Mouse (Mus musculus) MEL (cell line): ENCODE measurements around the gene Pmm2. TPM values are rescaled to one million over a fixed set of nuclear protein-coding genes. Genes with fewer than 3 reads are reported as not detected.

Experiments used
- DNase-seq: peaks from one replicate; pipeline ENCODE4 v3.0.0; 2011; ENCODE audit warnings: low read depth, low spot score
- H3K27ac ChIP-seq: 2 replicates; pipeline ENCODE4 v1.5.1; 2012; ENCODE audit warnings: low read depth, mild to moderate bottlenecking, control low read depth, low read length, moderate library complexity; ENCODE audit not compliant: control insufficient read depth
- H3K27me3 ChIP-seq, 2 experiments: fragments of 150-350 bp in 1 of 2; sonication (generic) in 1 of 2; 2 replicates each; pipeline ENCODE4 v1.6.1; 2012; ENCODE audit warnings: low read length in 2 of 2, mild to moderate bottlenecking in 2 of 2, improper control_type of control experiment in 1 of 2, moderate library complexity in 1 of 2; ENCODE audit not compliant: insufficient read depth in 2 of 2, control insufficient read depth in 1 of 2
- H3K36me3 ChIP-seq, 2 experiments: 2 replicates each; pipeline ENCODE4 v1.6.1; 2012 to 2014; ENCODE audit warnings: low read length in 2 of 2, improper control_type of control experiment in 1 of 2, inconsistent platforms in 1 of 2, mild to moderate bottlenecking in 1 of 2; ENCODE audit not compliant: insufficient read depth in 2 of 2, control insufficient read depth in 1 of 2
- H3K4me1 ChIP-seq, 2 experiments: fragments of 150-350 bp in 1 of 2; sonication (generic) in 1 of 2; 2 replicates each; pipeline ENCODE4 v1.6.1; 2012; ENCODE audit warnings: low read length in 2 of 2, improper control_type of control experiment in 1 of 2, mild to moderate bottlenecking in 1 of 2; ENCODE audit not compliant: insufficient read depth in 2 of 2, control insufficient read depth in 1 of 2
- H3K4me3 ChIP-seq, 2 experiments: fragments of 150-350 bp in 1 of 2; sonication (generic) in 1 of 2; 2 replicates each; pipeline ENCODE4 v1.5.1; 2012; ENCODE audit warnings: low read depth in 2 of 2, low read length in 2 of 2, mild to moderate bottlenecking in 2 of 2, moderate library complexity in 2 of 2, control low read depth in 1 of 2, improper control_type of control experiment in 1 of 2; ENCODE audit not compliant: control insufficient read depth in 1 of 2, insufficient read depth in 1 of 2
- H3K79me2 ChIP-seq: 2 replicates; pipeline ENCODE4 v1.6.1; 2012; ENCODE audit warnings: mild to moderate bottlenecking, low read length, moderate library complexity; ENCODE audit not compliant: control insufficient read depth, poor library complexity, insufficient read depth
- H3K9ac ChIP-seq: 2 replicates; pipeline ENCODE4 v1.6.1; 2012; ENCODE audit warnings: low read depth, mild to moderate bottlenecking, control low read depth, low read length, moderate library complexity; ENCODE audit not compliant: control insufficient read depth, poor library complexity, severe bottlenecking
- H3K9me3 ChIP-seq: fragments of 150-350 bp; sonication (generic); replicated peaks from 2 replicates; pipeline ENCODE4 v1.6.1; 2012; ENCODE audit warnings: mild to moderate bottlenecking, low read length, improper control_type of control experiment, moderate library complexity; ENCODE audit not compliant: insufficient read depth
- CHD2 ChIP-seq: IDR thresholded peaks from 2 replicates; pipeline ENCODE4 v1.6.1; 2011; ENCODE audit warnings: low read length, improper control_type of control experiment
- CTCF ChIP-seq, 3 experiments: IDR thresholded peaks in 2 of 3; conservative IDR thresholded peaks in 1 of 3; 2 replicates each; pipeline ENCODE4 v1.5.1; 2011 to 2012; ENCODE audit warnings: low read length in 3 of 3, low read depth in 2 of 3, mild to moderate bottlenecking in 2 of 3, improper control_type of control experiment in 1 of 3, inconsistent platforms in 1 of 3, mixed read lengths in 1 of 3, moderate library complexity in 1 of 3; ENCODE audit not compliant: control insufficient read depth in 1 of 3, insufficient read depth in 1 of 3, poor library complexity in 1 of 3, severe bottlenecking in 1 of 3
- E2F4 ChIP-seq: IDR thresholded peaks from 2 replicates; pipeline ENCODE4 v1.6.1; 2011; ENCODE audit warnings: low read depth, low read length, improper control_type of control experiment, borderline replicate concordance
- EP300 ChIP-seq, 2 experiments: IDR thresholded peaks; 2 replicates each; pipeline ENCODE4 v1.6.1; 2011; ENCODE audit warnings: improper control_type of control experiment in 2 of 2, low read length in 2 of 2, low read depth in 1 of 2, mild to moderate bottlenecking in 1 of 2
- ETS1 ChIP-seq: IDR thresholded peaks from 2 replicates; pipeline ENCODE4 v1.6.1; 2012; ENCODE audit warnings: low read depth, mild to moderate bottlenecking, inconsistent platforms, low read length, improper control_type of control experiment, moderate library complexity
- GATA1 ChIP-seq: IDR thresholded peaks from 2 replicates; pipeline ENCODE4 v1.6.1; 2011; ENCODE audit warnings: low read depth, low read length, improper control_type of control experiment
- JUND ChIP-seq: IDR thresholded peaks from 2 replicates; pipeline ENCODE4 v1.6.1; 2011; ENCODE audit warnings: low read depth, mild to moderate bottlenecking, improper control_type of control experiment, low read length
- KAT2A ChIP-seq: conservative IDR thresholded peaks from 2 replicates; pipeline ENCODE4 v1.6.1; 2012; ENCODE audit warnings: low read depth, low read length, improper control_type of control experiment, inconsistent platforms
- MAFK ChIP-seq: IDR thresholded peaks from 2 replicates; pipeline ENCODE4 v1.6.1; 2011; ENCODE audit warnings: low read depth, mild to moderate bottlenecking, low read length, improper control_type of control experiment, borderline replicate concordance
- MAX ChIP-seq: IDR thresholded peaks from 2 replicates; pipeline ENCODE4 v1.6.1; 2011; ENCODE audit warnings: low read length, improper control_type of control experiment
- MAZ ChIP-seq: IDR thresholded peaks from 2 replicates; pipeline ENCODE4 v1.6.1; 2012; ENCODE audit warnings: low read depth, mild to moderate bottlenecking, inconsistent platforms, low read length, improper control_type of control experiment
- MEF2A ChIP-seq: IDR thresholded peaks from 2 replicates; pipeline ENCODE4 v1.6.1; 2014; ENCODE audit warnings: low read depth, mild to moderate bottlenecking, inconsistent platforms, low read length, improper control_type of control experiment; ENCODE audit not compliant: poor library complexity, insufficient replicate concordance, severe bottlenecking; ENCODE audit errors: extremely low read depth
- MYB ChIP-seq: IDR thresholded peaks from 2 replicates; pipeline ENCODE4 v1.6.1; 2011; ENCODE audit warnings: mild to moderate bottlenecking, low read depth, low read length, improper control_type of control experiment
- NELFE ChIP-seq: IDR thresholded peaks from 2 replicates; pipeline ENCODE4 v1.6.1; 2011; ENCODE audit warnings: low read depth, low read length, improper control_type of control experiment
- POLR2AphosphoS2 ChIP-seq: IDR thresholded peaks from 2 replicates; pipeline ENCODE4 v1.6.1; 2011; ENCODE audit warnings: low read length, improper control_type of control experiment
- RAD21 ChIP-seq: IDR thresholded peaks from 2 replicates; pipeline ENCODE4 v1.6.1; 2011; ENCODE audit warnings: mild to moderate bottlenecking, low read depth, low read length, improper control_type of control experiment
- RCOR1 ChIP-seq: IDR thresholded peaks from 2 replicates; pipeline ENCODE4 v1.6.1; 2012; ENCODE audit warnings: low read depth, mild to moderate bottlenecking, inconsistent platforms, low read length, improper control_type of control experiment
- TBP ChIP-seq: IDR thresholded peaks from 2 replicates; pipeline ENCODE4 v1.8.0; 2011; ENCODE audit warnings: low read depth, low read length, improper control_type of control experiment
- USF2 ChIP-seq, 2 experiments: IDR thresholded peaks; 2 replicates each; pipeline ENCODE4 v1.6.1; 2011 to 2012; ENCODE audit warnings: improper control_type of control experiment in 2 of 2, low read length in 2 of 2, borderline replicate concordance in 1 of 2, inconsistent platforms in 1 of 2, low read depth in 1 of 2, mild to moderate bottlenecking in 1 of 2; ENCODE audit not compliant: insufficient read depth in 1 of 2
- polyA plus RNA-seq, 2 experiments: library from polyadenylated mRNA; stranded (reverse) in 1 of 2; unstranded in 1 of 2; fragments of >175 nt in 1 of 2; fragments of >200 nt in 1 of 2; gene quantifications; 2 replicates each; pipeline versions ENCODE4 v1.2.1 to v1.2.4; 2012; ENCODE audit warnings: low replicate concordance in 2 of 2, low read depth in 1 of 2; ENCODE audit not compliant: insufficient read length in 2 of 2, insufficient read depth in 1 of 2, missing spikeins in 1 of 2
- total RNA-seq: library from RNA; depleted of rRNA; stranded (reverse); fragments of 300-350 nt; gene quantifications from 2 replicates; pipeline ENCODE4 v1.2.3, GENCODE M21; 2012

Pmm2 gene
- total and polyA plus RNA-seq, 3 experiments: 53.4 to 96.0 TPM; not detected in 1

DNA sequence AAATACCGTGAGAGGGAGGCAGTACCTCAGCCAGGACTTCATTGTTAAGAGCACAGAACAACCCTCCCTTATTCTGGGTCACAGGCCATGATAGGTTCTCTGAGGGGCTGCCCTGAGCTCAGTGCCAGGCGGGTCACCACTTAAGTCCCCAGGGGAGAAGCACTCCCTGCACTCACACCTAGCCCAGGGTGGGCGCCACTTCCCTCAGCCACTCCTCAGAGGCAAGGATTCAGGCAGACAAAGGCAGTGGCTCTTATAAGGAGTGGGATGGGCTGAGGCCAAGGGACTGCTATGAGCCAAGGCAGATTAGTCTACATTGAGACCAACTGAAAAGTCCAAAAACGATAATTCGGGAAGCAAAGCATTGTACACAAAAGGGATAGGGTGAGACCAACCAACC is 27.9 kb downstream of the Pmm2 start:
- H3K79me2 ChIP-seq: no peaks in the 10 kb centered on the region; the same call in 1 of the 2 replicates
- H3K9me3 ChIP-seq: no peaks in the 10 kb centered on the region
- peaks cover 6 to 18% of the 10 kb centered on the region in 2 experiments for H3K4me1 ChIP-seq
- H3K27ac ChIP-seq: no peak overlapping the region
- no peak overlapping the region for H3K9ac ChIP-seq
- no peak overlapping the region for H3K4me3 ChIP-seq
- H3K36me3 ChIP-seq: peaks cover 0 to 10% of the 10 kb centered on the region in 2 experiments; a peak in 3 of 4 replicates
- DNase-seq: no peak
- TF ChIP-seq MAZ: no peak
- TF ChIP-seq USF2 (IDR thresholded peaks at IDR 0.05; ENCODE audit: borderline replicate concordance in 1 of 2, insufficient read depth in 1 of 2, low read depth in 1 of 2, low read length in 2 of 2): no peak
- TF ChIP-seq TBP: no peak
- TF ChIP-seq MYB: no peak
- no peak for TF ChIP-seq RAD21
- no peak for TF ChIP-seq CHD2
- TF ChIP-seq POLR2AphosphoS2: no peak
- TF ChIP-seq KAT2A: no peak
- TF ChIP-seq MAX: no peak
- TF ChIP-seq MEF2A: no peak
- no peak for TF ChIP-seq NELFE
- TF ChIP-seq CTCF (IDR thresholded peaks at IDR 0.05 in 2 of 3, conservative IDR thresholded peaks at IDR 0.05 in 1 of 3; ENCODE audit: control insufficient read depth in 1 of 3, insufficient read depth in 1 of 3, low read depth in 2 of 3, low read length in 3 of 3, poor library complexity in 1 of 3, severe bottlenecking in 1 of 3): no peak
- no peaks in the 10 kb centered on the region for H3K27me3 ChIP-seq

DNA sequence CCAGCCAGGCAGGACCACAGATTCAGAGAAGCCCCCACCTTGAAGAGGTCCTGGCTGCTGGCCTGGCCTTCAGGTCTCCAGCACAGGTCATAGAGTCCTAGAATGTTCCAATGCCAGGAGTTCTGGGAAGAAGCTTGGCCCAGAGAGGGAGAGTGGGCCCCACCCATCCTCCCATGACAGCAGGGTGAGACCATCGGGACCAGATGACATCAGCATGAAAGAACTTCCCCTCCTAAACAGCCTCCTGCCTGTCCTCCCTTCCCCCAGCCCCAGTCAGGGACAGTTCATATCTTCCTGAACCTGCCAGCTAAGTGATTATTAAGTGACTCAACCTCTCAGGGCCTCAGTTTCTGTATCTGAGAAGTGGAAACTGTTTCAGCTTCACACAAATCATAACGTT is 29.0 kb downstream of the Pmm2 start:
- peaks cover 0 to 10% of the 10 kb centered on the region in 2 experiments; a peak in 3 of 4 replicates for H3K36me3 ChIP-seq

More for the DNA sequence above, 29.0 kb downstream of the Pmm2 start:
- Histone ChIP-seq H3K27me3 (no peaks in the 10 kb centered on the region), H3K27ac (no peak overlapping the region), H3K9ac (no peak overlapping the region), H3K4me3 (no peak overlapping the region), H3K79me2 (no peaks in the 10 kb centered on the region; the same call in 1 of the 2 replicates), H3K9me3 (no peaks in the 10 kb centered on the region), H3K4me1 (peaks cover 6 to 22% of the 10 kb centered on the region in 2 experiments)
- peak; percentile 82 for DNase-seq
- TF ChIP-seq GATA1: no peak
- no peak for TF ChIP-seq RCOR1
- peak; percentile 26 for TF ChIP-seq CHD2
- peak in 1 of 2 experiments; percentile 60; a peak in 2 of 4 replicates for TF ChIP-seq EP300 (IDR thresholded peaks at IDR 0.05; ENCODE audit: low read depth in 1 of 2, low read length in 2 of 2)
- TF ChIP-seq E2F4: no peak
- TF ChIP-seq JUND: 0 out of 2 replicates have a peak, but pooled peaks have one; percentile 7
- peak; percentile 78 for TF ChIP-seq ETS1
- no peak for TF ChIP-seq MAFK
